Mouse (Mus musculus) liver, embryonic 14.5 days (tissue): ENCODE measurements around the gene Gucy1a1. TPM values are rescaled to one million over a fixed set of nuclear protein-coding genes. Genes with fewer than 3 reads are reported as not detected.

ENCODE experiments used
- ATAC-seq: fragments of 200-750 bp; cut with Nextera tagmentation; 2 replicates; pipeline ENCODE4 v1.8.0; 2017; ENCODE audit warnings: moderate number of reproducible peaks, mild to moderate bottlenecking, moderate library complexity; ENCODE audit not compliant: insufficient read depth
- DNase-seq, 3 experiments: peaks; one replicate each; pipeline ENCODE4 v3.0.0-alpha.2; 2012 to 2013; ENCODE audit warnings: low read depth in 3 of 3, low spot score in 3 of 3
- H3K27ac ChIP-seq: fragments of 300-500 bp; sonication (generic); 2 replicates; pipeline ENCODE4 v1.5.1; 2014; ENCODE audit warnings: moderate library complexity, mild to moderate bottlenecking, control low read depth, inconsistent platforms
- H3K27me3 ChIP-seq: fragments of 300-500 bp; sonication (generic); 2 replicates; pipeline ENCODE4 v1.6.1; 2014; ENCODE audit warnings: mild to moderate bottlenecking, low read length, moderate library complexity; ENCODE audit not compliant: control insufficient read depth, insufficient read depth
- H3K36me3 ChIP-seq: fragments of 300-500 bp; sonication (generic); replicated peaks from 2 replicates; pipeline ENCODE4 v1.6.1; 2014; ENCODE audit warnings: low read depth; ENCODE audit not compliant: control insufficient read depth, insufficient read depth
- H3K4me1 ChIP-seq, 2 experiments: fragments of 200-500 bp in 1 of 2; fragments of 300-500 bp in 1 of 2; sonication (generic) in 1 of 2; replicated peaks; 2 replicates each; pipeline ENCODE4 v1.6.1; 2012 to 2014; ENCODE audit warnings: antibody characterized with exemption in 1 of 2, inconsistent platforms in 1 of 2, low read length in 1 of 2; ENCODE audit not compliant: control insufficient read depth in 2 of 2, insufficient read depth in 2 of 2
- H3K4me2 ChIP-seq: fragments of 300-500 bp; sonication (generic); 2 replicates; pipeline ENCODE4 v1.6.1; 2014; ENCODE audit warnings: low read depth, mild to moderate bottlenecking, control low read depth, moderate library complexity
- H3K4me3 ChIP-seq, 2 experiments: fragments of 200-500 bp in 1 of 2; fragments of 300-500 bp in 1 of 2; sonication (generic) in 1 of 2; 2 replicates each; pipeline ENCODE4 v1.5.1; 2012 to 2014; ENCODE audit warnings: low read depth in 2 of 2, low read length in 2 of 2, mild to moderate bottlenecking in 2 of 2, control low read depth in 1 of 2, inconsistent platforms in 1 of 2, moderate library complexity in 1 of 2; ENCODE audit not compliant: insufficient read depth in 1 of 2
- H3K9ac ChIP-seq: fragments of 300-500 bp; sonication (generic); replicated peaks from 2 replicates; pipeline ENCODE4 v1.6.1; 2014; ENCODE audit warnings: mild to moderate bottlenecking, control low read depth, moderate library complexity
- H3K9me3 ChIP-seq: fragments of 300-500 bp; sonication (generic); 2 replicates; pipeline ENCODE4 v1.6.1; 2016; ENCODE audit warnings: low read length, mixed read lengths; ENCODE audit not compliant: control insufficient read depth
- CTCF ChIP-seq: IDR thresholded peaks from 2 replicates; pipeline ENCODE4 v1.5.1; 2016; ENCODE audit warnings: antibody characterized with exemption, low read depth, control low read depth
- EP300 ChIP-seq: IDR thresholded peaks from 2 replicates; pipeline ENCODE4 v1.6.1; 2016; ENCODE audit warnings: antibody characterized with exemption, low read depth
- WGBS: fragments of 180-500 bp; shearing (Covaris S2); extraction: QIAGEN DNeasy Blood & Tissue Kit; methylation state at CpG from one replicate; pipeline ENCODE4 v1.1.7; 2014; ENCODE audit not compliant: insufficient replicate concordance; 5-methylcytosine and 5-hydroxymethylcytosine counted together
- microRNA-seq: library from miRNA; unstranded; fragments of <30 nt; microRNA quantifications from one replicate; pipeline ENCODE4, GENCODE M21; 2016
- polyA plus RNA-seq, 2 experiments: library from polyadenylated mRNA; depleted of rRNA in 1 of 2; stranded (reverse) in 1 of 2; unstranded in 1 of 2; fragments of >200 nt; fragmentation: Nextera tagmentation in 1 of 2; extraction: Ambion mirVana in 1 of 2; gene quantifications; 2 replicates each; pipeline versions ENCODE4 v1.2.1 to v1.2.3; 2012 to 2014

The Gucy1a1 gene
- polyA plus RNA-seq, 2 experiments = 2.6 to 5.1 TPM

DNA sequence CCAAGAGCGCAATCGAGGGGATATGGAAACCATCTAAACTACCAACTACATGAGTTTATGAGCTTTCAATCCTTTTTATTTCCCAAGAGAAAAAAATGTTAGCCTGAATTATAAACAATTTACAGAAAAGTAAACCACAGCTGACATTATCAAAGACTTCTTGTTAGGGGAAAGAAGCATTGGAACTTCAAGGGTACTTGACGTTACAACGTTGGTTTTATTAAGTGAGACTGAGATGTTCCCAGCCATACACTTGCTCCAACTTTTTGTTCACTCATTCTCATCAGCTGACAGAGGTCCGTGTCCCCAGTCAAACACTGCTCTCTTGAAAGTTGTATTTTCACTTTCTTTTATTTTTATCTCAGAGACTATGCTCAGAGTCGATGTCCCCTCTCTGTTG is 101.9 kb downstream of the Gucy1a1 start:
- Histone ChIP-seq H3K4me2 (no peak overlapping the region), H3K9ac (no peak overlapping the region), H3K27me3 (no peaks in the 10 kb centered on the region), H3K4me3 (no peak overlapping the region), H3K9me3 (no peaks in the 10 kb centered on the region), H3K27ac (no peak overlapping the region), H3K4me1 (no peaks in the 10 kb centered on the region), H3K36me3 (no peaks in the 10 kb centered on the region)
- 70% methylated on average over 6 of the region's 6 CpGs for WGBS
- TF ChIP-seq CTCF = no peak
- TF ChIP-seq EP300 = no peak
- ATAC-seq (no peak), DNase-seq (no peak)

Small RNA genes lying within 50 kb of the gene (microRNA-seq; reads per million reads assigned to microRNA genes)
- not detected for gene Mir7010

Other genes starting within 250 kb of the Gucy1a1 start
- gene Ctso, start 213.2 kb downstream of the Gucy1a1 start, polyA plus RNA-seq (2012; rRNA removed) = 1.7 and 2.5 TPM in 2 replicates
- gene Ctso, start 213.2 kb downstream of the Gucy1a1 start, polyA plus RNA-seq (2014; fragmentation: Nextera tagmentation; extraction: Ambion mirVana) = 4.7 and 5.1 TPM in 2 replicates
- 0.02 TPM in 1 of 2 replicates, not detected in the other for gene Tdo2, start 169.6 kb downstream of the Gucy1a1 start, polyA plus RNA-seq (2012; rRNA removed)
- 0.17 and 0.18 TPM in 2 replicates for gene Tdo2, start 169.6 kb downstream of the Gucy1a1 start, polyA plus RNA-seq (2014; fragmentation: Nextera tagmentation; extraction: Ambion mirVana)
- not detected in 2 replicates for gene Asic5, start 163.5 kb downstream of the Gucy1a1 start, polyA plus RNA-seq (2012; rRNA removed)
- gene Asic5, start 163.5 kb downstream of the Gucy1a1 start, polyA plus RNA-seq (2014; fragmentation: Nextera tagmentation; extraction: Ambion mirVana) = not detected in 2 replicates
- gene Gucy1b1, start 71.1 kb downstream of the Gucy1a1 start, polyA plus RNA-seq (2012; rRNA removed) = 3.5 and 4.5 TPM in 2 replicates
- gene Gucy1b1, start 71.1 kb downstream of the Gucy1a1 start, polyA plus RNA-seq (2014; fragmentation: Nextera tagmentation; extraction: Ambion mirVana) = 5.8 and 6.8 TPM in 2 replicates
- 0.06 and 0.08 TPM in 2 replicates for gene Map9, start 212.3 kb upstream of the Gucy1a1 start, polyA plus RNA-seq (2012; rRNA removed)
- 0.05 and 0.28 TPM in 2 replicates for gene Map9, start 212.3 kb upstream of the Gucy1a1 start, polyA plus RNA-seq (2014; fragmentation: Nextera tagmentation; extraction: Ambion mirVana)